In genomic region chr10:23826516-23826915, GRCm38 (mm10) we compare ENCODE assay signal across 36 mouse cellular contexts. TPM values are rescaled to one million over a fixed set of nuclear protein-coding genes. Genes with fewer than 3 reads are reported as not detected.
DNase-seq lines count a peak whose midpoint lies in the region; ATAC-seq lines count a peak whose summit lies in the region.
"Had no signal": no experiment of that assay in that cellular context is flagged by ENCODE, and none has a peak within 500 bp of the region (broad histone marks: within the 10 kb centered on the region; RNA-seq: fewer than 3 reads in every experiment).

No protein-coding gene starts in this region.

- ATAC-seq in kidney, embryonic 16.5 days (ENCODE audit: low FRiP score, low TSS enrichment), result no peak
- ATAC-seq: forebrain, embryonic 16.5 days; hindbrain, postnatal 0 days; intestine, embryonic 15.5 days; lung, postnatal 0 days; Patski had no signal

- H3K9ac ChIP-seq in kidney, embryonic 16.5 days (replicated peaks; ENCODE audit: low read length), result no peak overlapping the region
- H3K9ac ChIP-seq: embryonic facial prominence, embryonic 13.5 days; heart, embryonic 15.5 days; hindbrain, embryonic 12.5 days; intestine, embryonic 15.5 days; limb, embryonic 15.5 days; liver, embryonic 13.5 days; midbrain, embryonic 12.5 days; neural tube, embryonic 12.5 days had no signal

- DNase-seq in adrenal gland, adult 2 months, result peak; percentile 53
- no peak for DNase-seq in adrenal gland, adult 18-20 months (ENCODE audit: low spot score in 2 of 2)
- no peak for DNase-seq in kidney, adult 8-10 months
- peak; percentile 59 for DNase-seq in R1 (ENCODE audit: low read depth, low spot score)
- DNase-seq in fat pad, adult 2 months (ENCODE audit: extremely low read depth, low read depth, low spot score), result peak; percentile 58
- no peak for DNase-seq in cerebellum, adult 9-10 months
- DNase-seq: cerebellum, adult 11 months; cerebellum, postnatal 10 days; heart, postnatal 36 days; layer of hippocampus, postnatal 36 days; liver, embryonic 13.5 days; lung, adult 18-20 months; lung, postnatal 4 days; thymus, adult 2 months; thymus, postnatal 36 days had no signal

- no peaks in the 10 kb centered on the region for H3K27me3 ChIP-seq in kidney, embryonic 16.5 days (ENCODE audit: insufficient read depth, low read length)
- H3K27me3 ChIP-seq: embryonic facial prominence, embryonic 13.5 days; heart, embryonic 15.5 days; hindbrain, embryonic 12.5 days; intestine, embryonic 15.5 days; limb, embryonic 15.5 days; liver, embryonic 13.5 days; megakaryocyte, embryonic 14.5 days; midbrain, embryonic 12.5 days; neural tube, embryonic 12.5 days; Patski had no signal

- no peak overlapping the region for H3K4me3 ChIP-seq in kidney, embryonic 16.5 days (ENCODE audit: low read length)
- H3K4me3 ChIP-seq: embryonic facial prominence, embryonic 13.5 days; heart, embryonic 10.5 days; heart, embryonic 15.5 days; hindbrain, embryonic 12.5 days; intestine, embryonic 15.5 days; limb, embryonic 10.5 days; limb, embryonic 15.5 days; liver, embryonic 13.5 days; megakaryocyte, embryonic 14.5 days; midbrain, embryonic 12.5 days; myocyte; neural tube, embryonic 12.5 days had no signal

- no peaks in the 10 kb centered on the region for H3K9me3 ChIP-seq in kidney, embryonic 16.5 days (ENCODE audit: low read length)
- H3K9me3 ChIP-seq: embryonic facial prominence, embryonic 13.5 days; heart, embryonic 10.5 days; heart, embryonic 15.5 days; hindbrain, embryonic 12.5 days; intestine, embryonic 15.5 days; limb, embryonic 10.5 days; limb, embryonic 15.5 days; liver, embryonic 13.5 days; midbrain, embryonic 12.5 days; neural tube, embryonic 12.5 days had no signal

- peak overlapping the region; percentile 32; the same call in 1 of the 2 replicates for H3K27ac ChIP-seq in kidney, embryonic 16.5 days (ENCODE audit: low read length)
- H3K27ac ChIP-seq: embryonic facial prominence, embryonic 13.5 days; heart, embryonic 10.5 days; heart, embryonic 15.5 days; hindbrain, embryonic 12.5 days; hindbrain, postnatal 0 days; intestine, embryonic 15.5 days; limb, embryonic 10.5 days; limb, embryonic 15.5 days; liver, embryonic 13.5 days; midbrain, embryonic 12.5 days; neural tube, embryonic 12.5 days had no signal

- 48% methylated on average over 7 of the region's 7 CpGs for WGBS in kidney, embryonic 16.5 days

- H3K4me1 ChIP-seq in kidney, embryonic 16.5 days (ENCODE audit: insufficient read depth, low read length), result no peaks in the 10 kb centered on the region
- H3K4me1 ChIP-seq: embryonic facial prominence, embryonic 13.5 days; heart, embryonic 10.5 days; heart, embryonic 15.5 days; hindbrain, embryonic 12.5 days; intestine, embryonic 15.5 days; limb, embryonic 10.5 days; limb, embryonic 15.5 days; liver, embryonic 13.5 days; megakaryocyte, embryonic 14.5 days; midbrain, embryonic 12.5 days; neural tube, embryonic 12.5 days had no signal

- no peak overlapping the region for H3K4me2 ChIP-seq in kidney, embryonic 16.5 days (replicated peaks; ENCODE audit: low read depth, low read length)
- H3K4me2 ChIP-seq: embryonic facial prominence, embryonic 13.5 days; heart, embryonic 15.5 days; hindbrain, embryonic 12.5 days; intestine, embryonic 15.5 days; limb, embryonic 15.5 days; liver, embryonic 13.5 days; midbrain, embryonic 12.5 days; neural tube, embryonic 12.5 days had no signal

- peaks cover 42% of the 10 kb centered on the region for H3K36me3 ChIP-seq in kidney, embryonic 16.5 days (ENCODE audit: insufficient read depth, low read length)

RNA-seq across cellular contexts. Expression of gene Vnn3, which starts 24.7 kb away (rescaled TPM):
- total RNA-seq in adrenal gland, adult 2 months (2021), result 10 to 100 TPM in 1 of 2 experiments, 1 to 10 TPM in 1; 6.1 to 57.5 TPM
- polyA plus RNA-seq in adrenal gland, adult 2 months (2012; rRNA removed), result 20.1 and 46.8 TPM in 2 replicates
- total RNA-seq in adrenal gland, adult 18-20 months (2021), result 10 to 100 TPM in 1 of 2 experiments, 1 to 10 TPM in 1; 4.2 to 44.2 TPM
- 0.13 and 0.14 TPM in 2 replicates for polyA plus RNA-seq in kidney, embryonic 16.5 days (2015; fragmentation: Nextera tagmentation; extraction: Ambion mirVana)
- total RNA-seq: common myeloid progenitor, adult 5-6 weeks; granulocyte monocyte progenitor cell, adult 5-6 weeks; MEL; midbrain, postnatal 0 days had no signal
- polyA plus RNA-seq: embryonic facial prominence, embryonic 13.5 days; forebrain, embryonic 11.5 days; forebrain, embryonic 16.5 days; heart, embryonic 10.5 days; hindbrain, embryonic 12.5 days; limb, embryonic 10.5 days; limb, embryonic 15.5 days; midbrain, embryonic 12.5 days; myocyte; neural tube, embryonic 12.5 days; Patski had no signal

RNA-seq across cellular contexts. Expression of gene Slc18b1, which starts 29.7 kb away (rescaled TPM):
- 10 to 100 TPM; 24.6 to 37.9 TPM for total RNA-seq in adrenal gland, adult 2 months (2021)
- 16.4 and 17.1 TPM in 2 replicates for polyA plus RNA-seq in adrenal gland, adult 2 months (2012; rRNA removed)
- total RNA-seq in adrenal gland, adult 18-20 months (2021), result 10 to 100 TPM; 30.5 to 40.2 TPM
- polyA plus RNA-seq in kidney, embryonic 16.5 days (2015; fragmentation: Nextera tagmentation; extraction: Ambion mirVana), result 18.0 and 20.7 TPM in 2 replicates
- total RNA-seq: MEL had no signal

RNA-seq across cellular contexts. Expression of gene Rps12, which starts 39.4 kb away (rescaled TPM):
- 100 to 1,000 TPM; 531 to 586 TPM for total RNA-seq in adrenal gland, adult 2 months (2021)
- polyA plus RNA-seq in adrenal gland, adult 2 months (2012; rRNA removed), result 612 and 712 TPM in 2 replicates
- 100 to 1,000 TPM; 510 to 531 TPM for total RNA-seq in adrenal gland, adult 18-20 months (2021)
- polyA plus RNA-seq in kidney, embryonic 16.5 days (2015; fragmentation: Nextera tagmentation; extraction: Ambion mirVana), result 128 and 147 TPM in 2 replicates

Comparison
In these comparisons a context has a peak if more than half of its experiments do, and no peak if none do; other contexts are left out.
1. DNase-seq: peak in adrenal gland, adult 2 months (single experiment), R1 (single experiment) and fat pad, adult 2 months (single experiment); none in adrenal gland, adult 18-20 months (0 of 2), kidney, adult 8-10 months (0 of 2) and cerebellum, adult 9-10 months (single experiment).